Mouse (Mus musculus): ENCODE results near the gene Samd4b. TPM values are rescaled to one million over a fixed set of nuclear protein-coding genes. Genes with fewer than 3 reads are reported as not detected.

Samd4b gene
- polyA plus RNA-seq, 1 experiment: 11.4 TPM

- Histone ChIP-seq H3K4me1 (ENCODE audit: control insufficient read depth) (no peaks in the 10 kb centered on the region), H3K9me3 (ENCODE audit: control insufficient read depth, low read length) (no peaks in the 10 kb centered on the region), H3K36me3 (ENCODE audit: control insufficient read depth) (no peaks in the 10 kb centered on the region), H3K4me3 (replicated peaks) (no peak overlapping the region), H3K27me3 (ENCODE audit: control insufficient read depth) (no peaks in the 10 kb centered on the region)
- TF ChIP-seq GATA1 (IDR thresholded peaks at IDR 0.05; ENCODE audit: low read length) (no peak), TAL1 (IDR thresholded peaks at IDR 0.05; ENCODE audit: low read length) (no peak)
These were observed 121.8 kb downstream of the Samd4b start for GRCm38 (mm10) chr7:28476191-28476590.

GRCm38 (mm10) chr7:28467213-28467751, 130.7 kb downstream of the Samd4b start:
- H3K4me3 ChIP-seq (replicated peaks): peak overlapping the region; percentile 45

GRCm38 (mm10) chr7:28466721-28467212, 131.2 kb downstream of the Samd4b start:
- Histone ChIP-seq H3K4me3 (replicated peaks) (peak overlapping the region; percentile 45), H3K27me3 (ENCODE audit: control insufficient read depth) (peaks cover 20% of the 10 kb centered on the region), H3K4me1 (ENCODE audit: control insufficient read depth) (peaks cover 11% of the 10 kb centered on the region), H3K36me3 (ENCODE audit: control insufficient read depth) (no peaks in the 10 kb centered on the region), H3K9me3 (ENCODE audit: control insufficient read depth, low read length) (no peaks in the 10 kb centered on the region)
- no peak for TF ChIP-seq TAL1 (IDR thresholded peaks at IDR 0.05; ENCODE audit: low read length)

More at GRCm38 (mm10) chr7:28467213-28467751, 130.7 kb downstream of the Samd4b start:
- Histone ChIP-seq H3K4me1 (ENCODE audit: control insufficient read depth) (peaks cover 11% of the 10 kb centered on the region), H3K27me3 (ENCODE audit: control insufficient read depth) (peaks cover 20% of the 10 kb centered on the region), H3K36me3 (ENCODE audit: control insufficient read depth) (no peaks in the 10 kb centered on the region), H3K9me3 (ENCODE audit: control insufficient read depth, low read length) (no peaks in the 10 kb centered on the region)
- TF ChIP-seq TAL1 (IDR thresholded peaks at IDR 0.05; ENCODE audit: low read length) (no peak), GATA1 (IDR thresholded peaks at IDR 0.05; ENCODE audit: low read length) (no peak)

- peaks cover 20% of the 10 kb centered on the region for H3K27me3 ChIP-seq (ENCODE audit: control insufficient read depth)
- H3K36me3 ChIP-seq (ENCODE audit: control insufficient read depth): no peaks in the 10 kb centered on the region; the same call in 1 of the 2 replicates
- H3K4me1 ChIP-seq (ENCODE audit: control insufficient read depth): peaks cover 11% of the 10 kb centered on the region
- no peak overlapping the region for H3K4me3 ChIP-seq (replicated peaks)
- H3K9me3 ChIP-seq (ENCODE audit: control insufficient read depth, low read length): no peaks in the 10 kb centered on the region
- TF ChIP-seq TAL1 (IDR thresholded peaks at IDR 0.05; ENCODE audit: low read length): no peak
- TF ChIP-seq GATA1 (IDR thresholded peaks at IDR 0.05; ENCODE audit: low read length): no peak
These were observed 133.3 kb downstream of the Samd4b start for GRCm38 (mm10) chr7:28464416-28465212.

- no peaks in the 10 kb centered on the region for H3K9me3 ChIP-seq (ENCODE audit: control insufficient read depth, low read length)
- TF ChIP-seq TAL1 (IDR thresholded peaks at IDR 0.05; ENCODE audit: low read length): no peak
- no peak for TF ChIP-seq GATA1 (IDR thresholded peaks at IDR 0.05; ENCODE audit: low read length)
- peaks cover 16% of the 10 kb centered on the region for H3K27me3 ChIP-seq (ENCODE audit: control insufficient read depth)
- H3K36me3 ChIP-seq (ENCODE audit: control insufficient read depth): no peaks in the 10 kb centered on the region; the same call in 1 of the 2 replicates
- no peak overlapping the region for H3K4me3 ChIP-seq (replicated peaks)
- peaks cover 11% of the 10 kb centered on the region for H3K4me1 ChIP-seq (ENCODE audit: control insufficient read depth)
These were observed 135.2 kb downstream of the Samd4b start for GRCm38 (mm10) chr7:28462769-28463168.

GRCm38 (mm10) chr7:28460361-28460760, 137.6 kb downstream of the Samd4b start:
- no peak for TF ChIP-seq TAL1 (IDR thresholded peaks at IDR 0.05; ENCODE audit: low read length)
- TF ChIP-seq GATA1 (IDR thresholded peaks at IDR 0.05; ENCODE audit: low read length): no peak
- H3K4me3 ChIP-seq (replicated peaks): no peak overlapping the region
- no peaks in the 10 kb centered on the region for H3K27me3 ChIP-seq (ENCODE audit: control insufficient read depth)
- H3K9me3 ChIP-seq (ENCODE audit: control insufficient read depth, low read length): no peaks in the 10 kb centered on the region
- H3K36me3 ChIP-seq (ENCODE audit: control insufficient read depth): no peaks in the 10 kb centered on the region; the same call in 1 of the 2 replicates
- no peaks in the 10 kb centered on the region; the same call in 1 of the 2 replicates for H3K4me1 ChIP-seq (ENCODE audit: control insufficient read depth)

- no peaks in the 10 kb centered on the region for H3K9me3 ChIP-seq (ENCODE audit: control insufficient read depth, low read length)
- H3K27me3 ChIP-seq (ENCODE audit: control insufficient read depth): peaks cover 20% of the 10 kb centered on the region
- H3K36me3 ChIP-seq (ENCODE audit: control insufficient read depth): no peaks in the 10 kb centered on the region
- H3K4me1 ChIP-seq (ENCODE audit: control insufficient read depth): peaks cover 4% of the 10 kb centered on the region; the same call in 1 of the 2 replicates
- TF ChIP-seq TAL1 (IDR thresholded peaks at IDR 0.05; ENCODE audit: low read length) (no peak), GATA1 (IDR thresholded peaks at IDR 0.05; ENCODE audit: low read length) (no peak)
- peak overlapping the region; percentile 53 for H3K4me3 ChIP-seq (replicated peaks)
These were observed 145.5 kb downstream of the Samd4b start for GRCm38 (mm10) chr7:28452361-28453005.

- no peaks in the 10 kb centered on the region for H3K9me3 ChIP-seq (ENCODE audit: control insufficient read depth, low read length)
- H3K36me3 ChIP-seq (ENCODE audit: control insufficient read depth): no peaks in the 10 kb centered on the region
- peaks cover 20% of the 10 kb centered on the region for H3K27me3 ChIP-seq (ENCODE audit: control insufficient read depth)
- TF ChIP-seq GATA1 (IDR thresholded peaks at IDR 0.05; ENCODE audit: low read length) (no peak), TAL1 (IDR thresholded peaks at IDR 0.05; ENCODE audit: low read length) (no peak)
- peak within 1 kb of the TSS; percentile 53 for H3K4me3 ChIP-seq (replicated peaks)
- H3K4me1 ChIP-seq (ENCODE audit: control insufficient read depth): peaks cover 4% of the 10 kb centered on the region; the same call in 1 of the 2 replicates
These were observed 146.2 kb downstream of the Samd4b start, which contains the start of gene Lrfn1 for GRCm38 (mm10) chr7:28451531-28452360. TSS of gene Lrfn1 (plus strand) at chr7:28451980.
